Mouse (Mus musculus): ENCODE measurements around the gene Ccr6. TPM values are rescaled to one million over a fixed set of nuclear protein-coding genes. Genes with fewer than 3 reads are reported as not detected.
"Not testable (repeated sequence)": the region's sequence is repeated elsewhere in the genome, so short reads cannot be mapped to it uniquely, and the experiment has no call there.

Gene Ccr6
- polyA plus RNA-seq, 2 experiments: not detected

GRCm38 (mm10) chr17:8199936-8200330, 35.9 kb upstream of the Ccr6 start:
- no peak overlapping the region for H3K4me3 ChIP-seq (replicated peaks; ENCODE audit: low read length)
- peaks cover 20% of the 10 kb centered on the region for H3K36me3 ChIP-seq (ENCODE audit: control insufficient read depth, insufficient read depth, low read length)
- no peak for TF ChIP-seq POLR2A (IDR thresholded peaks at IDR 0.05; ENCODE audit: borderline replicate concordance, extremely low read depth, insufficient read depth, insufficient read length)
- DNase-seq (ENCODE audit: low spot score) (no peak), ATAC-seq (ENCODE audit: low FRiP score, low read depth) (no peak)
- H3K27me3 ChIP-seq (ENCODE audit: control insufficient read depth, insufficient read depth, low read length): no peaks in the 10 kb centered on the region
- no peak overlapping the region for H3K4me2 ChIP-seq (replicated peaks; ENCODE audit: low read depth, low read length, severe bottlenecking)
- WGBS: 75% methylated on average over 1 of the region's 1 CpGs
- H3K9me3 ChIP-seq (ENCODE audit: control insufficient read depth, low read length): no peaks in the 10 kb centered on the region
- no peak overlapping the region for H3K27ac ChIP-seq (replicated peaks; ENCODE audit: low read depth, low read length)
- no peak overlapping the region for H3K9ac ChIP-seq (ENCODE audit: low read depth, low read length, severe bottlenecking)
- H3K4me1 ChIP-seq (ENCODE audit: control insufficient read depth, insufficient read depth, low read length): no peaks in the 10 kb centered on the region

GRCm38 (mm10) chr17:8203487-8203886, 32.4 kb upstream of the Ccr6 start:
- WGBS: 70% methylated on average over 1 of the region's 1 CpGs
- TF ChIP-seq POLR2A (IDR thresholded peaks at IDR 0.05; ENCODE audit: borderline replicate concordance, extremely low read depth, insufficient read depth, insufficient read length): no peak

DNA sequence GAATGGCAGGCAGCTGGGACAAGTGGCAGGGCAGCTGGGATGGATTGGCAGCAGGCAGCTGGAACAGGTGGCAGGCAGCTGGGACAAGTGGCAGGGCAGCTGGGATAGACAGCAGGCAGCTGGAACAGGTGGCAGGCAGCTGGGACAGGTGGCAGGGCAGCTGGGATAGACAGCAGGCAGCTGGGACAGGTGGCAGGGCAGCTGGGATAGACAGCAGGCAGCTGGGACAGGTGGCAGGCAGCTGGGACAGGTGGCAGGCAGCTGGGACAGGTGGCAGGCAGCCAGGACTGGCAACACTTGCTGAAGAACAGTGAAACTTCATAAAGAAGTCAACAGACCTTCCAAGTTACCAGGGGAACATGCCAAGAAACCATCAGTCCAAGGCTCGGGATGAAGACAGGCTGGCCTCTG, 30.6 kb upstream of the Ccr6 start:
- not testable (repeated sequence) for H3K27ac ChIP-seq (replicated peaks; ENCODE audit: low read depth, low read length); DNase-seq (ENCODE audit: low spot score)

More at GRCm38 (mm10) chr17:8203487-8203886, 32.4 kb upstream of the Ccr6 start:
- Histone ChIP-seq H3K27ac (replicated peaks; ENCODE audit: low read depth, low read length) (no peak overlapping the region), H3K4me2 (replicated peaks; ENCODE audit: low read depth, low read length, severe bottlenecking) (no peak overlapping the region), H3K9me3 (ENCODE audit: control insufficient read depth, low read length) (no peaks in the 10 kb centered on the region), H3K4me1 (ENCODE audit: control insufficient read depth, insufficient read depth, low read length) (no peaks in the 10 kb centered on the region), H3K27me3 (ENCODE audit: control insufficient read depth, insufficient read depth, low read length) (no peaks in the 10 kb centered on the region), H3K9ac (ENCODE audit: low read depth, low read length, severe bottlenecking) (no peak overlapping the region), H3K4me3 (replicated peaks; ENCODE audit: low read length) (no peak overlapping the region), H3K36me3 (ENCODE audit: control insufficient read depth, insufficient read depth, low read length) (no peaks in the 10 kb centered on the region)
- no peak for ATAC-seq (ENCODE audit: low FRiP score, low read depth)
- no peak for DNase-seq (ENCODE audit: low spot score)

DNA sequence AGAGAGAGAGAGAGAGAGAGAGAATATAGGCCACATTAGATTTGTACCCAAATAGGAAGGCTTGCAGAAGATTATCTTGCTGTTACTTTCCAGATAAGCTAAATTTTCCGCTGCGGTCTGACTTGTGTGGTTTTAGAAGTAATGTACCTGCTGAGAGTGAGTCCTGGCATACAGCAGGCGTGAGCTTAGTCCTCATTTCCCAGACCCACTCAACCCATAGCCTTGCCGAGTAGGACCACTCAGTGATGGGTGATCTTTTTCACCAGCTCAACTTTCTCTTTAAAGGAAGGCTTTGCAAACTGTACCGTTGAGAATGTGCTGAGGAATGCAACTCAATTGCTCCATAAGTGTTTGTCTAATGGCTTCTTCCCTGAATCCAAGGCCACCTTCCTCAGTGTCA, 29.2 kb upstream of the Ccr6 start:
- Histone ChIP-seq H3K9me3 (ENCODE audit: control insufficient read depth, low read length) (no peaks in the 10 kb centered on the region), H3K4me1 (ENCODE audit: control insufficient read depth, insufficient read depth, low read length) (no peaks in the 10 kb centered on the region), H3K9ac (ENCODE audit: low read depth, low read length, severe bottlenecking) (no peak overlapping the region), H3K27ac (replicated peaks; ENCODE audit: low read depth, low read length) (no peak overlapping the region), H3K36me3 (ENCODE audit: control insufficient read depth, insufficient read depth, low read length) (no peaks in the 10 kb centered on the region), H3K4me3 (replicated peaks; ENCODE audit: low read length) (no peak overlapping the region), H3K4me2 (replicated peaks; ENCODE audit: low read depth, low read length, severe bottlenecking) (no peak overlapping the region), H3K27me3 (ENCODE audit: control insufficient read depth, insufficient read depth, low read length) (no peaks in the 10 kb centered on the region)
- WGBS: 82% methylated on average over 5 of the region's 5 CpGs
- no peak for DNase-seq (ENCODE audit: low spot score)
- no peak for ATAC-seq (ENCODE audit: low FRiP score, low read depth)
- TF ChIP-seq POLR2A (IDR thresholded peaks at IDR 0.05; ENCODE audit: borderline replicate concordance, extremely low read depth, insufficient read depth, insufficient read length): no peak

More for the DNA sequence above, 30.6 kb upstream of the Ccr6 start:
- not testable (repeated sequence) for H3K9ac ChIP-seq (ENCODE audit: low read depth, low read length, severe bottlenecking); H3K36me3 ChIP-seq (ENCODE audit: control insufficient read depth, insufficient read depth, low read length); ATAC-seq (ENCODE audit: low FRiP score, low read depth); H3K4me3 ChIP-seq (replicated peaks; ENCODE audit: low read length); H3K27me3 ChIP-seq (ENCODE audit: control insufficient read depth, insufficient read depth, low read length); H3K4me2 ChIP-seq (replicated peaks; ENCODE audit: low read depth, low read length, severe bottlenecking); H3K9me3 ChIP-seq (ENCODE audit: control insufficient read depth, low read length); H3K4me1 ChIP-seq (ENCODE audit: control insufficient read depth, insufficient read depth, low read length)
- 73% methylated on average over 1 of the region's 1 CpGs for WGBS

GRCm38 (mm10) chr17:8209696-8210095, 26.1 kb upstream of the Ccr6 start:
- no peak overlapping the region for H3K4me2 ChIP-seq (replicated peaks; ENCODE audit: low read depth, low read length, severe bottlenecking)
- TF ChIP-seq POLR2A (IDR thresholded peaks at IDR 0.05; ENCODE audit: borderline replicate concordance, extremely low read depth, insufficient read depth, insufficient read length): no peak
- H3K4me3 ChIP-seq (replicated peaks; ENCODE audit: low read length): no peak overlapping the region
- no peak overlapping the region for H3K9ac ChIP-seq (ENCODE audit: low read depth, low read length, severe bottlenecking)
- H3K9me3 ChIP-seq (ENCODE audit: control insufficient read depth, low read length): no peaks in the 10 kb centered on the region
- 84% methylated on average over 2 of the region's 2 CpGs for WGBS
- no peaks in the 10 kb centered on the region for H3K36me3 ChIP-seq (ENCODE audit: control insufficient read depth, insufficient read depth, low read length)
- DNase-seq (ENCODE audit: low spot score) (no peak), ATAC-seq (ENCODE audit: low FRiP score, low read depth) (no peak)
- no peaks in the 10 kb centered on the region for H3K4me1 ChIP-seq (ENCODE audit: control insufficient read depth, insufficient read depth, low read length)
- no peaks in the 10 kb centered on the region for H3K27me3 ChIP-seq (ENCODE audit: control insufficient read depth, insufficient read depth, low read length)
- no peak overlapping the region for H3K27ac ChIP-seq (replicated peaks; ENCODE audit: low read depth, low read length)

DNA sequence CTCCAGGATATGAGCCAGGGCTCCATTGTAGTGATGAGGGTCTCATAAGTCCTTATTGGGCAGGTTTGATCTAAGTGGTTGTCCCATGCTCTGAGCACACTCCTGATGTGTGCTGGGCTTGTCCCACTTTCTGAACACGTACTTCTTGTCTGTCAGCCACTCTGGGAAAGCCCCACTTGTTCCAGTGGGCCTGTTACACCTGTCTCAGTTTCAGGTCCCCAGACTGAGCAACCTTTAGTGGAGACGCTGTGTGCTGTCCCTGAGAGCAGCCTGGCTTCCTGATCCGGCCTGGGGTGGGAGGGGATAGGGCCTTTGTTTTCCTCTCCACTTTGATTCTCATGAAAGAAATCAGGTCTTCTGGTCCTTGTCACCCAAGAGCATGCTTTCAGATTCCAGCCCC, 25.7 kb upstream of the Ccr6 start:
- H3K4me2 ChIP-seq (replicated peaks; ENCODE audit: low read depth, low read length, severe bottlenecking): no peak overlapping the region
- no peaks in the 10 kb centered on the region for H3K27me3 ChIP-seq (ENCODE audit: control insufficient read depth, insufficient read depth, low read length)
- no peaks in the 10 kb centered on the region for H3K9me3 ChIP-seq (ENCODE audit: control insufficient read depth, low read length)
- H3K27ac ChIP-seq (replicated peaks; ENCODE audit: low read depth, low read length): no peak overlapping the region
- DNase-seq (ENCODE audit: low spot score): no peak
- H3K36me3 ChIP-seq (ENCODE audit: control insufficient read depth, insufficient read depth, low read length): no peaks in the 10 kb centered on the region
- H3K4me3 ChIP-seq (replicated peaks; ENCODE audit: low read length): no peak overlapping the region
- no peak overlapping the region for H3K9ac ChIP-seq (ENCODE audit: low read depth, low read length, severe bottlenecking)
- 65% methylated on average over 3 of the region's 3 CpGs for WGBS
- H3K4me1 ChIP-seq (ENCODE audit: control insufficient read depth, insufficient read depth, low read length): no peaks in the 10 kb centered on the region
- TF ChIP-seq POLR2A (IDR thresholded peaks at IDR 0.05; ENCODE audit: borderline replicate concordance, extremely low read depth, insufficient read depth, insufficient read length): no peak
- ATAC-seq (ENCODE audit: low FRiP score, low read depth): no peak

Data from limb, embryonic 14.5 days (tissue).